Mouse (Mus musculus): Measurements from ENCODE around the gene Atxn3.
A peak's percentile ranks its signal among the peaks of the same experiment; 100 is the strongest.

The Atxn3 gene

GRCm38 (mm10) chr12:101893296-101893695 lies 64.8 kb downstream of the Atxn3 start:
- DNase-seq (ENCODE audit: low read depth, low spot score) = no peak

- DNase-seq (ENCODE audit: low read depth, low spot score) = no peak
Measured at GRCm38 (mm10) chr12:101892832-101893231, 65.2 kb downstream of the Atxn3 start.

GRCm38 (mm10) chr12:101891066-101891465 lies 67.0 kb downstream of the Atxn3 start:
- no peak for DNase-seq (ENCODE audit: low read depth, low spot score)

GRCm38 (mm10) chr12:101889351-101889750 lies 68.7 kb downstream of the Atxn3 start:
- no peak for DNase-seq (ENCODE audit: low read depth, low spot score)

- no peak for DNase-seq (ENCODE audit: low read depth, low spot score)
Measured at GRCm38 (mm10) chr12:101888312-101888711, 69.7 kb downstream of the Atxn3 start.

GRCm38 (mm10) chr12:101884926-101885325 lies 73.1 kb downstream of the Atxn3 start:
- DNase-seq (ENCODE audit: low read depth, low spot score) = no peak

GRCm38 (mm10) chr12:101876374-101876773 lies 81.7 kb downstream of the Atxn3 start:
- no peak for DNase-seq (ENCODE audit: low read depth, low spot score)

GRCm38 (mm10) chr12:101875107-101875506 lies 82.9 kb downstream of the Atxn3 start:
- peak; percentile 35 for DNase-seq (ENCODE audit: low read depth, low spot score)

Measured in forelimb bud, embryonic 11.5 days (tissue).